Mouse (Mus musculus) heart, embryonic 14.5 days (tissue): ENCODE measurements around the gene Prkca. TPM values are rescaled to one million over a fixed set of nuclear protein-coding genes. Genes with fewer than 3 reads are reported as not detected.

Experiments
- ATAC-seq: fragments of 200-750 bp; cut with Nextera tagmentation; 2 replicates; pipeline ENCODE4 v1.8.0; 2017; ENCODE audit warnings: low read depth, moderate TSS enrichment; ENCODE audit not compliant: insufficient number of reproducible peaks, insufficient read depth, low FRiP score
- H3K27ac ChIP-seq, 2 experiments: fragments of 200-500 bp in 1 of 2; fragments of 300-500 bp in 1 of 2; sonication (generic) in 1 of 2; replicated peaks in 1 of 2; 2 replicates each; pipeline ENCODE4 v1.5.1; 2012 to 2014; ENCODE audit warnings: low read depth in 2 of 2, low read length in 2 of 2, control low read depth in 1 of 2, mild to moderate bottlenecking in 1 of 2, mixed read lengths in 1 of 2; ENCODE audit not compliant: control insufficient read depth in 1 of 2, insufficient read depth in 1 of 2
- H3K27me3 ChIP-seq: fragments of 300-500 bp; sonication (generic); 2 replicates; pipeline ENCODE4 v1.6.1; 2014; ENCODE audit warnings: mild to moderate bottlenecking, low read length, control low read depth; ENCODE audit not compliant: control insufficient read depth, insufficient read depth
- H3K36me3 ChIP-seq: fragments of 300-500 bp; sonication (generic); 2 replicates; pipeline ENCODE4 v1.6.1; 2014; ENCODE audit warnings: mild to moderate bottlenecking, control low read depth, low read length, mixed read lengths; ENCODE audit not compliant: control insufficient read depth, insufficient read depth
- H3K4me1 ChIP-seq, 2 experiments: fragments of 200-500 bp in 1 of 2; fragments of 300-500 bp in 1 of 2; sonication (generic) in 1 of 2; 2 replicates each; pipeline ENCODE4 v1.6.1; 2012 to 2014; ENCODE audit warnings: low read length in 2 of 2, control low read depth in 1 of 2, mixed read lengths in 1 of 2; ENCODE audit not compliant: control insufficient read depth in 2 of 2, insufficient read depth in 2 of 2
- H3K4me2 ChIP-seq: fragments of 300-500 bp; sonication (generic); 2 replicates; pipeline ENCODE4 v1.6.1; 2014; ENCODE audit warnings: mild to moderate bottlenecking, low read length
- H3K4me3 ChIP-seq, 2 experiments: fragments of 200-500 bp in 1 of 2; fragments of 300-500 bp in 1 of 2; sonication (generic) in 1 of 2; 2 replicates each; pipeline ENCODE4 v1.5.1; 2012 to 2014; ENCODE audit warnings: low read length in 2 of 2, mild to moderate bottlenecking in 2 of 2, control low read depth in 1 of 2, low read depth in 1 of 2, moderate library complexity in 1 of 2; ENCODE audit not compliant: control insufficient read depth in 1 of 2, insufficient read depth in 1 of 2
- H3K9ac ChIP-seq: fragments of 300-500 bp; sonication (generic); 2 replicates; pipeline ENCODE4 v1.6.1; 2014; ENCODE audit warnings: mild to moderate bottlenecking, low read length
- H3K9me3 ChIP-seq: fragments of 300-500 bp; sonication (generic); 2 replicates; pipeline ENCODE4 v1.6.1; 2016; ENCODE audit warnings: low read length, control low read depth; ENCODE audit not compliant: control insufficient read depth
- WGBS: fragments of 180-500 bp; shearing (Covaris S2); extraction: QIAGEN DNeasy Blood & Tissue Kit; methylation state at CpG from one replicate; pipeline ENCODE4 v1.1.7; 2014; 5-methylcytosine and 5-hydroxymethylcytosine counted together
- polyA plus RNA-seq: library from polyadenylated mRNA; unstranded; fragments of >200 nt; fragmentation: Nextera tagmentation; extraction: Ambion mirVana; gene quantifications from 2 replicates; pipeline ENCODE4 v1.2.1, GENCODE M21; 2014

Prkca gene
- polyA plus RNA-seq, 1 experiment from 2014 or later: 21.4 TPM

GRCm38 (mm10) chr11:108352842-108353388 is 9.2 kb upstream of the Prkca start:
- no peak for ATAC-seq
- H3K27ac ChIP-seq: no peak overlapping the region
- H3K4me2 ChIP-seq: no peak overlapping the region
- 73% methylated on average over 10 of the region's 10 CpGs for WGBS
- H3K36me3 ChIP-seq: no peaks in the 10 kb centered on the region
- no peaks in the 10 kb centered on the region for H3K27me3 ChIP-seq
- H3K9me3 ChIP-seq: no peaks in the 10 kb centered on the region
- H3K4me1 ChIP-seq: peaks cover 4 to 5% of the 10 kb centered on the region in 2 experiments; a peak in 1 of 4 replicates
- H3K4me3 ChIP-seq: no peak overlapping the region
- no peak overlapping the region for H3K9ac ChIP-seq

DNA sequence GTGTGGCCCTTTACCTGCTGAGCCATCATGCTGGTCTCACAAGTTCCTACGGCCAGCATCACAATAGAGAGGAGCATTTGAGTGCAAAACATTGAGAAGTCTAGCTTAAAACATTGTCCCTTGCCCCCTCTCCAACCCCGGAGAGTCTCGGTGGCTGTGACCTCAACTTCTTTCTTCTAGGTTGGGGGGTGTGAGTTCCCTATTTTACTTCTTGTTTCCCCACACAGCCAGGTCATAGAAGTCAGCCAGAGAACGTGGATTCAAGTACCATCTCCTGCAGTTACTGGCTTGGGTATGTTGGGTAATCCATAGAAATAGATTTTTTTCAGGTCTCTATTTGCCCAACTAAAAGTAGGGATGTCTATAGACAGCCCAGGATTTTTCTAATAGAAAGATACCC is 7.1 kb upstream of the Prkca start:
- H3K27ac ChIP-seq: no peak overlapping the region; a peak in 1 of 4 replicates
- H3K4me2 ChIP-seq: no peak overlapping the region
- no peaks in the 10 kb centered on the region for H3K36me3 ChIP-seq
- no peaks in the 10 kb centered on the region for H3K27me3 ChIP-seq
- 87% methylated on average over 4 of the region's 4 CpGs for WGBS
- no peak overlapping the region for H3K4me3 ChIP-seq
- H3K4me1 ChIP-seq: peaks cover 4 to 5% of the 10 kb centered on the region in 2 experiments; a peak in 1 of 4 replicates
- H3K9me3 ChIP-seq: no peaks in the 10 kb centered on the region
- ATAC-seq: no peak
- H3K9ac ChIP-seq: no peak overlapping the region

DNA sequence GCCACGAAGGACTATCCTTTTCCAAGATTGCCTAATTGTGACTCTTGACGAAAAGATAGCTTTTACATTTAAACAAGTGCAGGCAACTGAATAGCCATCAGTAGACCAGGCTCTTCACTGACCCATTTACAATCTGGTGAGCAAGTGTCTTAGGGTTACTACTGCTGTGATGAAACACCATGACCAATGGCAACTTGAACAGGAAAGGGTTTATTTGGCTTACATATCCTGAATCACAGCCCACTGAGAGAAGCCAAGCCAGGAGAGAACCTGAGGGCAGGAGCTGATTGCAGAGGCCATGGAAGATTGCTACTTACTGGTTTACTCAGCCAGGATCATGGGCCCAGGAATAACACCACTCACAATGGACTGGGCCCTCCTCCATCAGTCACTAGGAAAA is 1.6 kb upstream of the Prkca start:
- Histone ChIP-seq H3K27me3 (no peaks in the 10 kb centered on the region), H3K4me2 (no peak overlapping the region), H3K4me3 (no peak overlapping the region), H3K9ac (no peak overlapping the region), H3K9me3 (no peaks in the 10 kb centered on the region), H3K4me1 (peaks cover 2 to 19% of the 10 kb centered on the region in 2 experiments), H3K27ac (no peak overlapping the region), H3K36me3 (no peaks in the 10 kb centered on the region)
- 90% methylated on average over 2 of the region's 2 CpGs for WGBS
- ATAC-seq: no peak

GRCm38 (mm10) chr11:108344759-108345158 is 1.0 kb upstream of the Prkca start:
- 67% methylated on average over 8 of the region's 8 CpGs for WGBS
- Histone ChIP-seq H3K27ac (no peak overlapping the region), H3K27me3 (no peaks in the 10 kb centered on the region), H3K4me3 (no peak overlapping the region; a peak in 1 of 4 replicates), H3K4me1 (peaks cover 2 to 19% of the 10 kb centered on the region in 2 experiments), H3K36me3 (peaks cover 3% of the 10 kb centered on the region; the same call in 1 of the 2 replicates), H3K9me3 (no peaks in the 10 kb centered on the region), H3K4me2 (peak overlapping the region; percentile 88), H3K9ac (no peak overlapping the region; the same call in 1 of the 2 replicates)
- ATAC-seq: no peak

DNA sequence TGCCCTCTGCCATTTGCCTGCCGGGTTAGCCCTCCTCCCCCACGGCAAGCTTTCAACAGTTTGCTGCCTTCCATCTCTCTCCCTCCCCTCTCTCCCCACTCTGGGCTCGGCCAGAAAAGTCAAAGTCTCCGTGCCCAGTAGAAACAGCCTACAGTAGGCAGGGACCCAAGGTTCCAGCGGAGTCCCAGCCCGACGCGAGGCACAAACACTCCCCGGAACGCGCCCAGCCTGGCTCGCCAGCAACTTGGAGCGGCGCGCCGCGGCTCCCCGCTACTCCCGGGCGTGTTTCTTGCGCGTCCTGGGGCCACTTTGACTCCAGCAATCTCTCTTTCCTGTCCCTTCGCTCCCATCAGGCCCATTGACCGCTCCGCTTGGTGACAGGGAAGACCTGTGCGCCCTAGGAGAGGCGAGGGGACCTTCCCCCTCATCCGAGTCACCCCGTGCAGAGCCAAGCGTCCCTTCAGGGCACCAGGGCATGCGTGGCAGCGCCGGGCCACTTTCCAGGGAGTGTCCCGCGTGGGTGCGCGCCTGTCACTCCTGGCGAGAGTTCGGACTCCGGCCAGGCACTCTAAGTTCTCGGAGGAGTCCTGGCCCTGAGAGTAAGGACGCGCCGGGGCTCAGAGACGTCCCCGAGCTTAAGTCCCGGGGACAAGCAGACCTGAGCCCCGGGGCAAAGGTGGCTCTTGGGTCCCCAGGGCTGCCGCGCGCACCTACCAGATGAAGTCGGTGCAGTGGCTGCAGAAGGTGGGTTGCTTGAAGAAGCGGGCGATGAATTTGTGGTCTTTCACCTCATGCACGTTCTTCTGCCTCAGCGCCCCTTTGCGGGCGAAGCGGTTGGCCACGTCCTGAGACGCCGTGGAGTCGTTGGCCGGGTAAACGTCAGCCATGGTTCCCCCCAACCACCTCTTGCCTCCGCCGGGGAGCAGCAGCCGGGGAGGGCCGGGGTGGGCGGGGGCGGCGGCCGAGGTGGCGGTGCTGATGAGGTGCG is 653 bp downstream of the Prkca start, which contains the start of gene Apoh:
TSS of gene Apoh (plus strand) at position 574 of the 988 bp plus-strand sequence.
- peak; percentile 49 for ATAC-seq
- Histone ChIP-seq H3K4me3 (peak within 1 kb of the TSS; percentile 62 to 82), H3K4me2 (peak within 1 kb of the TSS; percentile 88), H3K9ac (peak within 1 kb of the TSS; percentile 91), H3K36me3 (peaks cover 14% of the 10 kb centered on the region), H3K27ac (peak within 1 kb of the TSS; percentile 70 to 87), H3K9me3 (no peaks in the 10 kb centered on the region), H3K27me3 (no peaks in the 10 kb centered on the region), H3K4me1 (peaks cover 2 to 19% of the 10 kb centered on the region in 2 experiments)
- WGBS: 0% methylated on average over 70 of the region's 75 CpGs

- no peak for ATAC-seq
- peak overlapping the region; percentile 88 for H3K4me2 ChIP-seq
- WGBS: 22% methylated on average over 8 of the region's 8 CpGs
- H3K9me3 ChIP-seq: no peaks in the 10 kb centered on the region
- H3K36me3 ChIP-seq: peaks cover 18% of the 10 kb centered on the region
- peak overlapping the region; percentile 91 for H3K9ac ChIP-seq
- no peaks in the 10 kb centered on the region for H3K27me3 ChIP-seq
- no peak overlapping the region; a peak in 1 of 4 replicates for H3K27ac ChIP-seq
- peaks cover 2 to 23% of the 10 kb centered on the region in 2 experiments for H3K4me1 ChIP-seq
- H3K4me3 ChIP-seq: peak overlapping the region; percentile 14 to 82; a peak in 3 of 4 replicates
Observed at GRCm38 (mm10) chr11:108341783-108342182, 1.9 kb downstream of the Prkca start.

- H3K4me1 ChIP-seq: peaks cover 4 to 34% of the 10 kb centered on the region in 2 experiments
- no peak overlapping the region for H3K9ac ChIP-seq
- 69% methylated on average over 4 of the region's 4 CpGs for WGBS
- H3K4me2 ChIP-seq: no peak overlapping the region
- peaks cover 18% of the 10 kb centered on the region for H3K36me3 ChIP-seq
- no peak overlapping the region for H3K4me3 ChIP-seq
- no peak for ATAC-seq
- H3K27me3 ChIP-seq: no peaks in the 10 kb centered on the region
- H3K27ac ChIP-seq: no peak overlapping the region
- H3K9me3 ChIP-seq: no peaks in the 10 kb centered on the region
Observed at GRCm38 (mm10) chr11:108340293-108340692, 3.4 kb downstream of the Prkca start.
